Mouse (Mus musculus): ENCODE results near the gene Dpf2. TPM values are rescaled to one million over a fixed set of nuclear protein-coding genes. Genes with fewer than 3 reads are reported as not detected.

The Dpf2 gene
- total and polyA plus RNA-seq, 2 experiments: 10.3 to 40.0 TPM

- peaks cover 25% of the 10 kb centered on the region for H3K4me1 ChIP-seq (ENCODE audit: control insufficient read depth, insufficient read depth, low read length)
- no peaks in the 10 kb centered on the region for H3K27me3 ChIP-seq (ENCODE audit: control insufficient read depth, insufficient read depth, low read length)
- H3K9ac ChIP-seq (ENCODE audit: low read depth, low read length): peak overlapping the region; percentile 9; the same call in 1 of the 2 replicates
- H3K4me3 ChIP-seq (ENCODE audit: insufficient read depth, low read depth, low read length): no peak overlapping the region
- H3K79me2 ChIP-seq (ENCODE audit: control insufficient read depth, insufficient read depth, low read length): no peaks in the 10 kb centered on the region
- no peak for TF ChIP-seq CTCF (IDR thresholded peaks at IDR 0.05; ENCODE audit: low read depth, low read length)
- TF ChIP-seq POLR2A (IDR thresholded peaks at IDR 0.05; ENCODE audit: extremely low read depth, insufficient read depth, low read length): no peak
- peak overlapping the region; percentile 12; the same call in 1 of the 2 replicates for H3K27ac ChIP-seq (replicated peaks; ENCODE audit: insufficient read depth, low read depth, low read length)
- WGBS: 61% methylated on average over 7 of the region's 7 CpGs
- peaks cover 7% of the 10 kb centered on the region; the same call in 1 of the 2 replicates for H3K36me3 ChIP-seq (ENCODE audit: control insufficient read depth, insufficient read depth, low read length)
- DNase-seq (ENCODE audit: extremely low read depth, low read depth, low spot score): no peak
These were observed 41.5 kb downstream of the Dpf2 start for GRCm38 (mm10) chr19:5871273-5871672.

- WGBS: 94% methylated on average over 6 of the region's 6 CpGs
- Histone ChIP-seq H3K36me3 (ENCODE audit: control insufficient read depth, insufficient read depth, low read length) (peaks cover 10% of the 10 kb centered on the region; the same call in 1 of the 2 replicates), H3K9ac (ENCODE audit: low read depth, low read length) (no peak overlapping the region), H3K27me3 (ENCODE audit: control insufficient read depth, insufficient read depth, low read length) (no peaks in the 10 kb centered on the region), H3K79me2 (ENCODE audit: control insufficient read depth, insufficient read depth, low read length) (peaks cover 3% of the 10 kb centered on the region; the same call in 1 of the 2 replicates), H3K4me1 (ENCODE audit: control insufficient read depth, insufficient read depth, low read length) (peaks cover 11% of the 10 kb centered on the region), H3K4me3 (ENCODE audit: insufficient read depth, low read depth, low read length) (no peak overlapping the region), H3K27ac (replicated peaks; ENCODE audit: insufficient read depth, low read depth, low read length) (no peak overlapping the region)
- TF ChIP-seq CTCF (IDR thresholded peaks at IDR 0.05; ENCODE audit: low read depth, low read length) (no peak), POLR2A (IDR thresholded peaks at IDR 0.05; ENCODE audit: extremely low read depth, insufficient read depth, low read length) (no peak)
- no peak for DNase-seq (ENCODE audit: extremely low read depth, low read depth, low spot score)
These were observed 44.7 kb downstream of the Dpf2 start for GRCm38 (mm10) chr19:5868096-5868495.

- TF ChIP-seq CTCF (IDR thresholded peaks at IDR 0.05; ENCODE audit: low read depth, low read length) (no peak), POLR2A (IDR thresholded peaks at IDR 0.05; ENCODE audit: extremely low read depth, insufficient read depth, low read length) (no peak)
- H3K4me1 ChIP-seq (ENCODE audit: control insufficient read depth, insufficient read depth, low read length): no peaks in the 10 kb centered on the region
- H3K9ac ChIP-seq (ENCODE audit: low read depth, low read length): no peak overlapping the region
- H3K79me2 ChIP-seq (ENCODE audit: control insufficient read depth, insufficient read depth, low read length): peaks cover 3% of the 10 kb centered on the region; the same call in 1 of the 2 replicates
- no peak for DNase-seq (ENCODE audit: extremely low read depth, low read depth, low spot score)
- no peak overlapping the region for H3K27ac ChIP-seq (replicated peaks; ENCODE audit: insufficient read depth, low read depth, low read length)
- no peaks in the 10 kb centered on the region for H3K27me3 ChIP-seq (ENCODE audit: control insufficient read depth, insufficient read depth, low read length)
- H3K36me3 ChIP-seq (ENCODE audit: control insufficient read depth, insufficient read depth, low read length): peaks cover 16% of the 10 kb centered on the region; the same call in 1 of the 2 replicates
- WGBS: 96% methylated on average over 20 of the region's 20 CpGs
- H3K4me3 ChIP-seq (ENCODE audit: insufficient read depth, low read depth, low read length): no peak overlapping the region
These were observed 48.0 kb downstream of the Dpf2 start for GRCm38 (mm10) chr19:5864710-5865398.

GRCm38 (mm10) chr19:5863776-5864175 is 49.0 kb downstream of the Dpf2 start:
- Histone ChIP-seq H3K9ac (ENCODE audit: low read depth, low read length) (no peak overlapping the region), H3K27me3 (ENCODE audit: control insufficient read depth, insufficient read depth, low read length) (no peaks in the 10 kb centered on the region), H3K79me2 (ENCODE audit: control insufficient read depth, insufficient read depth, low read length) (peaks cover 3% of the 10 kb centered on the region; the same call in 1 of the 2 replicates), H3K36me3 (ENCODE audit: control insufficient read depth, insufficient read depth, low read length) (peaks cover 15% of the 10 kb centered on the region; the same call in 1 of the 2 replicates), H3K27ac (replicated peaks; ENCODE audit: insufficient read depth, low read depth, low read length) (no peak overlapping the region), H3K4me1 (ENCODE audit: control insufficient read depth, insufficient read depth, low read length) (no peaks in the 10 kb centered on the region), H3K4me3 (ENCODE audit: insufficient read depth, low read depth, low read length) (no peak overlapping the region)
- 95% methylated on average over 5 of the region's 5 CpGs for WGBS
- no peak for DNase-seq (ENCODE audit: extremely low read depth, low read depth, low spot score)
- TF ChIP-seq CTCF (IDR thresholded peaks at IDR 0.05; ENCODE audit: low read depth, low read length) (no peak), POLR2A (IDR thresholded peaks at IDR 0.05; ENCODE audit: extremely low read depth, insufficient read depth, low read length) (no peak)

GRCm38 (mm10) chr19:5862335-5863085 is 50.3 kb downstream of the Dpf2 start:
- DNase-seq (ENCODE audit: extremely low read depth, low read depth, low spot score): no peak
- Histone ChIP-seq H3K27ac (replicated peaks; ENCODE audit: insufficient read depth, low read depth, low read length) (no peak overlapping the region), H3K9ac (ENCODE audit: low read depth, low read length) (no peak overlapping the region), H3K27me3 (ENCODE audit: control insufficient read depth, insufficient read depth, low read length) (no peaks in the 10 kb centered on the region), H3K4me1 (ENCODE audit: control insufficient read depth, insufficient read depth, low read length) (no peaks in the 10 kb centered on the region), H3K79me2 (ENCODE audit: control insufficient read depth, insufficient read depth, low read length) (peaks cover 3% of the 10 kb centered on the region; the same call in 1 of the 2 replicates), H3K36me3 (ENCODE audit: control insufficient read depth, insufficient read depth, low read length) (peaks cover 11% of the 10 kb centered on the region; the same call in 1 of the 2 replicates), H3K4me3 (ENCODE audit: insufficient read depth, low read depth, low read length) (no peak overlapping the region)
- WGBS: 98% methylated on average over 14 of the region's 14 CpGs
- TF ChIP-seq POLR2A (IDR thresholded peaks at IDR 0.05; ENCODE audit: extremely low read depth, insufficient read depth, low read length): no peak
- 0 out of 2 replicates have a peak, but pooled peaks have one; percentile 13 for TF ChIP-seq CTCF (IDR thresholded peaks at IDR 0.05; ENCODE audit: low read depth, low read length)
